Mouse (Mus musculus) lung, adult 2 months (tissue): ENCODE data around the gene Cisd2.

Source experiments
- CTCF ChIP-seq: fragments of 200-500 bp; IDR thresholded peaks from 2 replicates; pipeline ENCODE4 v1.5.1; 2011; ENCODE audit warnings: mild to moderate bottlenecking, low read length, control low read depth; ENCODE audit not compliant: insufficient read depth
- POLR2A ChIP-seq: fragments of 200-500 bp; IDR thresholded peaks from 2 replicates; pipeline ENCODE4 v1.6.1; 2011; ENCODE audit warnings: low read depth, mild to moderate bottlenecking, control low read depth, low read length, borderline replicate concordance; ENCODE audit errors: extremely low read depth

GRCm38 (mm10) chr3:135417799-135418198 lies 5.9 kb downstream of the Cisd2 start:
- no peak for TF ChIP-seq CTCF
- TF ChIP-seq POLR2A, result no peak
